Mouse (Mus musculus): Measurements from ENCODE around the gene Gm11032. TPM values are rescaled to one million over a fixed set of nuclear protein-coding genes. Genes with fewer than 3 reads are reported as not detected.

The Gm11032 gene
- polyA plus RNA-seq, 1 experiment from 2014 or later: not detected

GRCm38 (mm10) chr11:4621866-4622265 lies 2.0 kb downstream of the Gm11032 start:
- no peak overlapping the region for H3K9ac ChIP-seq (replicated peaks; ENCODE audit: low read depth)
- no peak for DNase-seq (ENCODE audit: low spot score)
- TF ChIP-seq CTCF (IDR thresholded peaks at IDR 0.05): no peak
- no peak for TF ChIP-seq EP300 (IDR thresholded peaks at IDR 0.05)
- H3K4me1 ChIP-seq (ENCODE audit: insufficient read depth, low read depth, low read length): no peaks in the 10 kb centered on the region; the same call in 1 of the 2 replicates
- no peak for ATAC-seq
- WGBS: 62% methylated on average over 4 of the region's 4 CpGs
- H3K27ac ChIP-seq (ENCODE audit: low read length): no peak overlapping the region
- no peak overlapping the region for H3K4me3 ChIP-seq (ENCODE audit: low read depth, low read length)
- no peaks in the 10 kb centered on the region for H3K9me3 ChIP-seq (ENCODE audit: low read length)
- no peaks in the 10 kb centered on the region for H3K27me3 ChIP-seq (replicated peaks; ENCODE audit: insufficient read depth, low read length)
- H3K36me3 ChIP-seq (ENCODE audit: insufficient read depth, low read length): no peaks in the 10 kb centered on the region
- no peak overlapping the region for H3K4me2 ChIP-seq (replicated peaks; ENCODE audit: low read depth, low read length)

GRCm38 (mm10) chr11:4622442-4622986 lies 2.6 kb downstream of the Gm11032 start:
- no peak overlapping the region for H3K4me2 ChIP-seq (replicated peaks; ENCODE audit: low read depth, low read length)
- no peak overlapping the region for H3K4me3 ChIP-seq (ENCODE audit: low read depth, low read length)
- no peak overlapping the region for H3K27ac ChIP-seq (ENCODE audit: low read length)
- TF ChIP-seq CTCF (IDR thresholded peaks at IDR 0.05) (no peak), EP300 (IDR thresholded peaks at IDR 0.05) (no peak)
- 55% methylated on average over 7 of the region's 7 CpGs for WGBS
- H3K27me3 ChIP-seq (replicated peaks; ENCODE audit: insufficient read depth, low read length): no peaks in the 10 kb centered on the region
- DNase-seq (ENCODE audit: low spot score): no peak
- ATAC-seq: peak; percentile 38
- no peaks in the 10 kb centered on the region for H3K9me3 ChIP-seq (ENCODE audit: low read length)
- no peak overlapping the region for H3K9ac ChIP-seq (replicated peaks; ENCODE audit: low read depth)
- no peaks in the 10 kb centered on the region for H3K36me3 ChIP-seq (ENCODE audit: insufficient read depth, low read length)
- no peaks in the 10 kb centered on the region; the same call in 1 of the 2 replicates for H3K4me1 ChIP-seq (ENCODE audit: insufficient read depth, low read depth, low read length)

GRCm38 (mm10) chr11:4622997-4623396 lies 3.1 kb downstream of the Gm11032 start:
- DNase-seq (ENCODE audit: low spot score) (no peak), ATAC-seq (peak; percentile 56)
- Histone ChIP-seq H3K4me3 (ENCODE audit: low read depth, low read length) (no peak overlapping the region), H3K4me2 (replicated peaks; ENCODE audit: low read depth, low read length) (no peak overlapping the region), H3K27me3 (replicated peaks; ENCODE audit: insufficient read depth, low read length) (no peaks in the 10 kb centered on the region), H3K9me3 (ENCODE audit: low read length) (no peaks in the 10 kb centered on the region), H3K27ac (ENCODE audit: low read length) (no peak overlapping the region), H3K36me3 (ENCODE audit: insufficient read depth, low read length) (no peaks in the 10 kb centered on the region), H3K4me1 (ENCODE audit: insufficient read depth, low read depth, low read length) (no peaks in the 10 kb centered on the region; the same call in 1 of the 2 replicates), H3K9ac (replicated peaks; ENCODE audit: low read depth) (no peak overlapping the region)
- TF ChIP-seq EP300 (IDR thresholded peaks at IDR 0.05) (no peak), CTCF (IDR thresholded peaks at IDR 0.05) (no peak)
- WGBS: 57% methylated on average over 5 of the region's 5 CpGs

- no peaks in the 10 kb centered on the region for H3K36me3 ChIP-seq (ENCODE audit: insufficient read depth, low read length)
- no peak overlapping the region for H3K4me3 ChIP-seq (ENCODE audit: low read depth, low read length)
- DNase-seq (ENCODE audit: low spot score): no peak
- H3K4me2 ChIP-seq (replicated peaks; ENCODE audit: low read depth, low read length): no peak overlapping the region
- no peak for ATAC-seq
- WGBS: 67% methylated on average over 7 of the region's 7 CpGs
- no peak overlapping the region for H3K9ac ChIP-seq (replicated peaks; ENCODE audit: low read depth)
- H3K9me3 ChIP-seq (ENCODE audit: low read length): no peaks in the 10 kb centered on the region
- H3K27ac ChIP-seq (ENCODE audit: low read length): no peak overlapping the region
- no peaks in the 10 kb centered on the region for H3K27me3 ChIP-seq (replicated peaks; ENCODE audit: insufficient read depth, low read length)
- 0 out of 2 replicates have a peak, but pooled peaks cover 9% of the 10 kb centered on the region for H3K4me1 ChIP-seq (ENCODE audit: insufficient read depth, low read depth, low read length)
- TF ChIP-seq CTCF (IDR thresholded peaks at IDR 0.05) (no peak), EP300 (IDR thresholded peaks at IDR 0.05) (no peak)
These were observed 6.1 kb downstream of the Gm11032 start for GRCm38 (mm10) chr11:4625931-4626330.

GRCm38 (mm10) chr11:4627636-4628035 lies 7.8 kb downstream of the Gm11032 start:
- H3K4me1 ChIP-seq (ENCODE audit: insufficient read depth, low read depth, low read length): 0 out of 2 replicates have a peak, but pooled peaks cover 9% of the 10 kb centered on the region

GRCm38 (mm10) chr11:4629861-4630280 lies 10.0 kb downstream of the Gm11032 start:
- no peak overlapping the region for H3K9ac ChIP-seq (replicated peaks; ENCODE audit: low read depth)
- no peak overlapping the region for H3K4me3 ChIP-seq (ENCODE audit: low read depth, low read length)
- 19% methylated on average over 8 of the region's 8 CpGs for WGBS
- TF ChIP-seq EP300 (IDR thresholded peaks at IDR 0.05): no peak
- TF ChIP-seq CTCF (IDR thresholded peaks at IDR 0.05): no peak
- H3K27me3 ChIP-seq (replicated peaks; ENCODE audit: insufficient read depth, low read length): no peaks in the 10 kb centered on the region
- H3K36me3 ChIP-seq (ENCODE audit: insufficient read depth, low read length): no peaks in the 10 kb centered on the region
- ATAC-seq: peak; percentile 69
- H3K4me1 ChIP-seq (ENCODE audit: insufficient read depth, low read depth, low read length): 0 out of 2 replicates have a peak, but pooled peaks cover 9% of the 10 kb centered on the region
- no peaks in the 10 kb centered on the region for H3K9me3 ChIP-seq (ENCODE audit: low read length)
- peak overlapping the region; percentile 55; the same call in 1 of the 2 replicates for H3K27ac ChIP-seq (ENCODE audit: low read length)
- no peak overlapping the region for H3K4me2 ChIP-seq (replicated peaks; ENCODE audit: low read depth, low read length)
- peak; percentile 57 for DNase-seq (ENCODE audit: low spot score)

More at GRCm38 (mm10) chr11:4627636-4628035, 7.8 kb downstream of the Gm11032 start:
- H3K9me3 ChIP-seq (ENCODE audit: low read length): no peaks in the 10 kb centered on the region
- H3K27ac ChIP-seq (ENCODE audit: low read length): no peak overlapping the region
- 63% methylated on average over 7 of the region's 7 CpGs for WGBS
- H3K36me3 ChIP-seq (ENCODE audit: insufficient read depth, low read length): no peaks in the 10 kb centered on the region
- H3K9ac ChIP-seq (replicated peaks; ENCODE audit: low read depth): no peak overlapping the region
- ATAC-seq (no peak), DNase-seq (ENCODE audit: low spot score) (no peak)
- no peak overlapping the region for H3K4me3 ChIP-seq (ENCODE audit: low read depth, low read length)
- H3K4me2 ChIP-seq (replicated peaks; ENCODE audit: low read depth, low read length): no peak overlapping the region
- no peaks in the 10 kb centered on the region for H3K27me3 ChIP-seq (replicated peaks; ENCODE audit: insufficient read depth, low read length)
- TF ChIP-seq EP300 (IDR thresholded peaks at IDR 0.05): no peak
- TF ChIP-seq CTCF (IDR thresholded peaks at IDR 0.05): no peak
